Mouse (Mus musculus) spleen, adult 2 months (tissue): ENCODE measurements around the gene Lcn6. TPM values are rescaled to one million over a fixed set of nuclear protein-coding genes. Genes with fewer than 3 reads are reported as not detected.

Experiments
- DNase-seq, 2 experiments: peaks; one replicate each; pipeline versions ENCODE4 v3.0.0 to v3.0.0-alpha.2; 2012 to 2021; ENCODE audit warnings: low spot score in 2 of 2, low read depth in 1 of 2
- H3K27ac ChIP-seq: fragments of 200-500 bp; 2 replicates; pipeline ENCODE4 v1.5.1; 2012; ENCODE audit warnings: low read length, inconsistent platforms; ENCODE audit not compliant: insufficient read depth
- H3K27me3 ChIP-seq: fragments of 200-500 bp; 2 replicates; pipeline ENCODE4 v1.6.1; 2012; ENCODE audit warnings: mild to moderate bottlenecking, moderate library complexity, low read length, inconsistent platforms; ENCODE audit not compliant: control insufficient read depth, insufficient read depth
- H3K36me3 ChIP-seq: fragments of 200-500 bp; 2 replicates; pipeline ENCODE4 v1.6.1; 2012; ENCODE audit warnings: mild to moderate bottlenecking, low read length, inconsistent platforms; ENCODE audit not compliant: control insufficient read depth, insufficient read depth
- H3K4me1 ChIP-seq: fragments of 200-500 bp; 2 replicates; pipeline ENCODE4 v1.6.1; 2011; ENCODE audit warnings: inconsistent platforms; ENCODE audit not compliant: control insufficient read depth, insufficient read depth, insufficient read length
- H3K4me3 ChIP-seq: fragments of 200-500 bp; 2 replicates; pipeline ENCODE4 v1.5.1; 2011; ENCODE audit warnings: mild to moderate bottlenecking, inconsistent platforms; ENCODE audit not compliant: insufficient read depth, insufficient read length; ENCODE audit errors: extremely low read depth
- CTCF ChIP-seq: fragments of 200-500 bp; IDR thresholded peaks from 2 replicates; pipeline ENCODE4 v1.5.1; 2011; ENCODE audit warnings: mild to moderate bottlenecking, inconsistent platforms; ENCODE audit not compliant: insufficient read depth, insufficient read length, insufficient replicate concordance; ENCODE audit errors: extremely low read depth
- POLR2A ChIP-seq: fragments of 200-500 bp; IDR thresholded peaks from 2 replicates; pipeline ENCODE4 v1.6.1; 2011; ENCODE audit warnings: low read depth, low read length, inconsistent platforms
- polyA plus RNA-seq: library from polyadenylated mRNA; depleted of rRNA; stranded (reverse); fragments of >200 nt; gene quantifications from 2 replicates; pipeline ENCODE4 v1.2.3, GENCODE M21; 2012; rRNA removed

Gene Lcn6
- polyA plus RNA-seq, 1 experiment = not detected

DNA sequence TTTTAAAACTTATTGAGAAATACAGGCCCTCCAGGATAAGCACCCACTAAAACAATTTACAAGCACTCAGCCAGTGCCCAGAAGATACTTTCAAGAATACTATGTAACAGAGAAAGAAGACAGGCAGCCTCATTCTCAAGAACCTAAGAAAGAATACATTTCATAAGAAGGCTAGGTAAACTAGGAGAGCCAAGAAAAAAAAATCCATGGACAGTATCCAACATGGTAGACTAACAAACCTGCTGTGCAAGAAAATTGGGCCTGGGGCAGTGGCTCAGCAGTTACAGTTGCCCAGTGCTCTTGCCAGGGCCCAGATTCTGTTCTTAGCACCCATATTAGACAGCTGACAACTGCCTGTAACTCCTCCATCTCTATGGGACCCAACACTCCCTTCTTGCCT is 40.6 kb downstream of the Lcn6 start:
- Histone ChIP-seq H3K27me3 (no peaks in the 10 kb centered on the region), H3K27ac (no peak overlapping the region), H3K36me3 (no peaks in the 10 kb centered on the region), H3K4me3 (no peak overlapping the region), H3K4me1 (no peaks in the 10 kb centered on the region)
- DNase-seq = no peak
- TF ChIP-seq CTCF (no peak), POLR2A (no peak)

Other genes with a start within 250 kb of the Lcn6 start
- gene Abca2, start 248.1 kb upstream of the Lcn6 start, polyA plus RNA-seq = 61.1 and 67.6 TPM in 2 replicates
- gene Clic3, start 219.9 kb upstream of the Lcn6 start, polyA plus RNA-seq = 2.5 and 3.1 TPM in 2 replicates
- gene Paxx, start 215.7 kb upstream of the Lcn6 start, polyA plus RNA-seq = 68.7 and 86.4 TPM in 2 replicates
- gene Ptgds, start 206.7 kb upstream of the Lcn6 start, polyA plus RNA-seq = 0.27 and 7.8 TPM in 2 replicates
- gene Lcn12, start 182.9 kb upstream of the Lcn6 start, polyA plus RNA-seq = not detected in 2 replicates
- gene Fbxw5, start 176.0 kb upstream of the Lcn6 start, polyA plus RNA-seq = 34.7 and 42.0 TPM in 2 replicates
- gene C8g, start 175.1 kb upstream of the Lcn6 start, polyA plus RNA-seq = 1.9 TPM in 2 replicates
- gene Traf2, start 129.8 kb upstream of the Lcn6 start, polyA plus RNA-seq = 21.6 and 22.6 TPM in 2 replicates
- 56.2 and 74.7 TPM in 2 replicates for gene Edf1, start 118.9 kb upstream of the Lcn6 start, polyA plus RNA-seq
- gene Mamdc4, start 101.9 kb upstream of the Lcn6 start, polyA plus RNA-seq = 2.2 and 4.0 TPM in 2 replicates
- gene Phpt1, start 101.6 kb upstream of the Lcn6 start, polyA plus RNA-seq = 22.5 and 28.5 TPM in 2 replicates
- 6.3 and 7.6 TPM in 2 replicates for gene Ajm1, start 95.0 kb upstream of the Lcn6 start, polyA plus RNA-seq
- gene Rabl6, start 68.3 kb upstream of the Lcn6 start, polyA plus RNA-seq = 43.6 and 55.1 TPM in 2 replicates
- not detected in 2 replicates for gene Ccdc183, start 59.1 kb upstream of the Lcn6 start, polyA plus RNA-seq
- 16.4 and 16.8 TPM in 2 replicates for gene Tmem141, start 54.8 kb upstream of the Lcn6 start, polyA plus RNA-seq
- 71.2 and 120 TPM in 2 replicates for gene Fcna, start 48.8 kb upstream of the Lcn6 start, polyA plus RNA-seq
- not detected in 2 replicates for gene Lcn8, start 23.7 kb upstream of the Lcn6 start, polyA plus RNA-seq
- gene Lcn5, start 18.8 kb upstream of the Lcn6 start, polyA plus RNA-seq = not detected in 2 replicates
- not detected in 2 replicates for gene Lcn10, start 5.9 kb downstream of the Lcn6 start, polyA plus RNA-seq
- gene Obp2a, start 23.3 kb downstream of the Lcn6 start, polyA plus RNA-seq = not detected in 2 replicates
- gene Bmyc, start 30.0 kb downstream of the Lcn6 start, polyA plus RNA-seq = 55.3 and 83.7 TPM in 2 replicates
- gene Obp2b, start 60.2 kb downstream of the Lcn6 start, polyA plus RNA-seq = not detected in 2 replicates
- gene Lcn3, start 88.8 kb downstream of the Lcn6 start, polyA plus RNA-seq = not detected in 2 replicates
- not detected in 2 replicates for gene Lcn11, start 100.2 kb downstream of the Lcn6 start, polyA plus RNA-seq
- not detected in 2 replicates for gene Gm13539, start 105.5 kb downstream of the Lcn6 start, polyA plus RNA-seq
- not detected in 2 replicates for gene Glt6d1, start 139.1 kb downstream of the Lcn6 start, polyA plus RNA-seq
- gene Lcn9, start 146.4 kb downstream of the Lcn6 start, polyA plus RNA-seq = not detected in 2 replicates
- gene Sohlh1, start 170.5 kb downstream of the Lcn6 start, polyA plus RNA-seq = not detected in 2 replicates
- gene Kcnt1, start 186.9 kb downstream of the Lcn6 start, polyA plus RNA-seq = 0.16 and 0.40 TPM in 2 replicates